Mouse (Mus musculus) megakaryocyte, embryonic 14.5 days (primary cell): ENCODE results near the gene Slc26a11.

Experiments
- FLI1 ChIP-seq: IDR thresholded peaks from 2 replicates; pipeline ENCODE4 v1.6.1; 2012; ENCODE audit warnings: low read length, inconsistent platforms, mixed read lengths
- GATA1 ChIP-seq: IDR thresholded peaks from 3 replicates; pipeline ENCODE4 v1.6.1; 2012; ENCODE audit warnings: mixed read lengths, low read length, inconsistent platforms, borderline replicate concordance

DNA sequence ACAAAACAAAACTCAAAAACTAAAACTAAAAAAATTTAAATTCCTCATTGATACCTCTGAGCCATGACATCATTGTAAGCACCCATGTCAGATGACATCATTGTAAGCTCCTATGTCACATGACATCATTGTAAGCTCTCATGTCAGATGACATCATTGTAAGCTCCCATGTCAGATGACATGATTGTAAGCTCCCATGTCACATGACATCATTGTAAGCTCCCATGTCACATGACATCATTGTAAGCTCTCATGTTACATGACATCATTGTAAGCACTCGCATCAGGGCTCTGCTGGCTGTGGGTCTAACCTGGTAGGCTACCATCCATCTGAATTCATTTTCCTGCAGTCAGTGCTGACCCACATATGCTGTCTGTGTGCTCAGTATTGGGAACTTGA is 23.2 kb downstream of the Slc26a11 start:
- TF ChIP-seq GATA1 = no peak
- TF ChIP-seq FLI1 = no peak
